Mouse (Mus musculus) forebrain, embryonic 13.5 days (tissue): ENCODE results near the gene Gapvd1. TPM values are rescaled to one million over a fixed set of nuclear protein-coding genes. Genes with fewer than 3 reads are reported as not detected.
A peak's percentile ranks its signal among the peaks of the same experiment; 100 is the strongest.

Source experiments
- ATAC-seq: fragments of 200-750 bp; cut with Nextera tagmentation; 2 replicates; pipeline ENCODE4 v1.8.0; 2017
- H3K27ac ChIP-seq: fragments of 300-500 bp; sonication (generic); 2 replicates; pipeline ENCODE4 v1.5.1; 2015; ENCODE audit warnings: inconsistent platforms, mild to moderate bottlenecking, moderate library complexity
- H3K27me3 ChIP-seq: fragments of 300-500 bp; sonication (generic); 2 replicates; pipeline ENCODE4 v1.6.1; 2015; ENCODE audit warnings: mild to moderate bottlenecking, inconsistent platforms
- H3K36me3 ChIP-seq: fragments of 300-500 bp; sonication (generic); 2 replicates; pipeline ENCODE4 v1.6.1; 2015; ENCODE audit warnings: mild to moderate bottlenecking, inconsistent platforms; ENCODE audit not compliant: poor library complexity, severe bottlenecking
- H3K4me1 ChIP-seq: fragments of 300-500 bp; sonication (generic); 2 replicates; pipeline ENCODE4 v1.6.1; 2015; ENCODE audit warnings: inconsistent platforms
- H3K4me2 ChIP-seq: fragments of 300-500 bp; sonication (generic); 2 replicates; pipeline ENCODE4 v1.6.1; 2015; ENCODE audit warnings: inconsistent platforms, mild to moderate bottlenecking, moderate library complexity
- H3K4me3 ChIP-seq: fragments of 300-500 bp; sonication (generic); 2 replicates; pipeline ENCODE4 v1.5.1; 2015; ENCODE audit warnings: mild to moderate bottlenecking, inconsistent platforms
- H3K9ac ChIP-seq: fragments of 300-500 bp; sonication (generic); 2 replicates; pipeline ENCODE4 v1.6.1; 2015; ENCODE audit warnings: mild to moderate bottlenecking, inconsistent platforms
- H3K9me3 ChIP-seq: fragments of 300-500 bp; sonication (generic); replicated peaks from 2 replicates; pipeline ENCODE4 v1.6.1; 2016; ENCODE audit warnings: inconsistent platforms
- WGBS: fragments of 180-500 bp; shearing (Covaris S2); methylation state at CpG from one replicate; pipeline ENCODE4 v1.1.7; 2015; 5-methylcytosine and 5-hydroxymethylcytosine counted together
- polyA plus RNA-seq: library from polyadenylated mRNA; unstranded; fragments of >200 nt; fragmentation: Nextera tagmentation; extraction: Ambion mirVana; gene quantifications from 2 replicates; pipeline ENCODE4 v1.2.1, GENCODE M21; 2015

Gene Gapvd1
- polyA plus RNA-seq, 1 experiment from 2014 or later, result 112 TPM

GRCm38 (mm10) chr2:34790282-34790681 lies 35.2 kb upstream of the Gapvd1 start:
- no peak overlapping the region for H3K4me2 ChIP-seq
- ATAC-seq, result no peak
- H3K36me3 ChIP-seq, result peaks cover 35% of the 10 kb centered on the region
- H3K4me3 ChIP-seq, result no peak overlapping the region
- H3K4me1 ChIP-seq, result no peaks in the 10 kb centered on the region
- H3K27me3 ChIP-seq, result no peaks in the 10 kb centered on the region
- H3K27ac ChIP-seq, result no peak overlapping the region
- no peaks in the 10 kb centered on the region for H3K9me3 ChIP-seq
- H3K9ac ChIP-seq, result no peak overlapping the region
- 91% methylated on average over 8 of the region's 8 CpGs for WGBS

GRCm38 (mm10) chr2:34784085-34784484 lies 29.1 kb upstream of the Gapvd1 start:
- H3K27ac ChIP-seq, result no peak overlapping the region
- whole genome bisulfite sequencing, result 76% methylated on average over 2 of the region's 2 CpGs
- H3K27me3 ChIP-seq, result no peaks in the 10 kb centered on the region
- no peak overlapping the region for H3K4me3 ChIP-seq
- H3K9ac ChIP-seq, result no peak overlapping the region
- ATAC-seq, result no peak
- peaks cover 63% of the 10 kb centered on the region for H3K36me3 ChIP-seq
- H3K4me1 ChIP-seq, result no peaks in the 10 kb centered on the region
- H3K4me2 ChIP-seq, result no peak overlapping the region
- H3K9me3 ChIP-seq, result no peaks in the 10 kb centered on the region

- no peak for ATAC-seq
- 92% methylated on average over 14 of the region's 14 CpGs for WGBS
These were observed 28.3 kb upstream of the Gapvd1 start for GRCm38 (mm10) chr2:34783064-34784020.

GRCm38 (mm10) chr2:34777237-34777868 lies 22.3 kb upstream of the Gapvd1 start:
- H3K9me3 ChIP-seq, result no peaks in the 10 kb centered on the region
- H3K9ac ChIP-seq, result no peak overlapping the region
- no peak overlapping the region for H3K27ac ChIP-seq
- H3K27me3 ChIP-seq, result no peaks in the 10 kb centered on the region
- no peak for ATAC-seq
- WGBS, result 63% methylated on average over 1 of the region's 1 CpGs
- H3K4me2 ChIP-seq, result peak overlapping the region; percentile 77; the same call in 1 of the 2 replicates
- H3K36me3 ChIP-seq, result peaks cover 83% of the 10 kb centered on the region
- H3K4me3 ChIP-seq, result peak overlapping the region; percentile 6; the same call in 1 of the 2 replicates
- peaks cover 56% of the 10 kb centered on the region for H3K4me1 ChIP-seq

More at GRCm38 (mm10) chr2:34783064-34784020, 28.3 kb upstream of the Gapvd1 start:
- H3K27ac ChIP-seq, result no peak overlapping the region
- H3K27me3 ChIP-seq, result no peaks in the 10 kb centered on the region
- no peak overlapping the region for H3K4me2 ChIP-seq
- H3K4me1 ChIP-seq, result no peaks in the 10 kb centered on the region
- no peak overlapping the region for H3K9ac ChIP-seq
- H3K4me3 ChIP-seq, result no peak overlapping the region
- peaks cover 67% of the 10 kb centered on the region for H3K36me3 ChIP-seq
- no peaks in the 10 kb centered on the region for H3K9me3 ChIP-seq

- Histone ChIP-seq H3K27ac (no peak overlapping the region), H3K4me2 (peak overlapping the region; percentile 77), H3K4me3 (0 out of 2 replicates have a peak overlapping the region, but pooled peaks have one; percentile 99), H3K27me3 (no peaks in the 10 kb centered on the region), H3K9ac (no peak overlapping the region), H3K4me1 (peaks cover 64% of the 10 kb centered on the region), H3K9me3 (no peaks in the 10 kb centered on the region), H3K36me3 (peaks cover 63% of the 10 kb centered on the region)
- no peak for ATAC-seq
- WGBS, result 93% methylated on average over 6 of the region's 6 CpGs
These were observed 19.5 kb upstream of the Gapvd1 start for GRCm38 (mm10) chr2:34774493-34774892.

GRCm38 (mm10) chr2:34773673-34774072 lies 18.6 kb upstream of the Gapvd1 start:
- no peak for ATAC-seq
- WGBS, result 95% methylated on average over 4 of the region's 4 CpGs

GRCm38 (mm10) chr2:34772252-34773235 lies 17.5 kb upstream of the Gapvd1 start:
- H3K36me3 ChIP-seq, result peaks cover 43% of the 10 kb centered on the region
- H3K4me3 ChIP-seq, result peak overlapping the region; percentile 99
- H3K4me1 ChIP-seq, result peaks cover 57% of the 10 kb centered on the region
- 5% methylated on average over 50 of the region's 50 CpGs for WGBS
- H3K27me3 ChIP-seq, result no peaks in the 10 kb centered on the region
- peak overlapping the region; percentile 81 for H3K27ac ChIP-seq
- no peaks in the 10 kb centered on the region for H3K9me3 ChIP-seq
- peak; percentile 44; the same call in 1 of the 2 replicates for ATAC-seq
- H3K9ac ChIP-seq, result peak overlapping the region; percentile 98
- H3K4me2 ChIP-seq, result peak overlapping the region; percentile 77

More at GRCm38 (mm10) chr2:34773673-34774072, 18.6 kb upstream of the Gapvd1 start:
- H3K4me3 ChIP-seq, result peak overlapping the region; percentile 99
- peak overlapping the region; percentile 77 for H3K4me2 ChIP-seq
- no peaks in the 10 kb centered on the region for H3K27me3 ChIP-seq
- H3K27ac ChIP-seq, result no peak overlapping the region
- H3K9me3 ChIP-seq, result no peaks in the 10 kb centered on the region
- H3K9ac ChIP-seq, result peak overlapping the region; percentile 7
- peaks cover 64% of the 10 kb centered on the region for H3K4me1 ChIP-seq
- H3K36me3 ChIP-seq, result peaks cover 55% of the 10 kb centered on the region

- Histone ChIP-seq H3K4me2 (peak within 1 kb of the TSS; percentile 77), H3K9me3 (no peaks in the 10 kb centered on the region), H3K36me3 (peaks cover 34% of the 10 kb centered on the region), H3K4me1 (peaks cover 47% of the 10 kb centered on the region), H3K9ac (peak within 1 kb of the TSS; percentile 98), H3K27ac (peak within 1 kb of the TSS; percentile 89), H3K4me3 (peak within 1 kb of the TSS; percentile 99), H3K27me3 (no peaks in the 10 kb centered on the region)
- under 1% methylated on average over 60 of the region's 60 CpGs for WGBS
- ATAC-seq, result peak; percentile 99
These were observed 16.6 kb upstream of the Gapvd1 start, which contains the start of gene Hspa5 for GRCm38 (mm10) chr2:34771368-34772226. Gene Hspa5 (plus strand): TSS chr2:34771970.

GRCm38 (mm10) chr2:34770951-34771350 lies 15.9 kb upstream of the Gapvd1 start:
- H3K4me2 ChIP-seq, result peak overlapping the region; percentile 75
- H3K9me3 ChIP-seq, result no peaks in the 10 kb centered on the region
- H3K4me1 ChIP-seq, result peaks cover 41% of the 10 kb centered on the region
- peak overlapping the region; percentile 99 for H3K4me3 ChIP-seq
- no peaks in the 10 kb centered on the region for H3K27me3 ChIP-seq
- H3K9ac ChIP-seq, result peak overlapping the region; percentile 93
- H3K36me3 ChIP-seq, result peaks cover 28% of the 10 kb centered on the region
- 1% methylated on average over 6 of the region's 6 CpGs for WGBS
- no peak for ATAC-seq
- peak overlapping the region; percentile 89 for H3K27ac ChIP-seq

- ATAC-seq, result no peak
- no peaks in the 10 kb centered on the region for H3K27me3 ChIP-seq
- H3K4me2 ChIP-seq, result peak overlapping the region; percentile 75
- H3K27ac ChIP-seq, result no peak overlapping the region
- peaks cover 32% of the 10 kb centered on the region for H3K4me1 ChIP-seq
- 95% methylated on average over 2 of the region's 2 CpGs for WGBS
- peaks cover 19% of the 10 kb centered on the region for H3K36me3 ChIP-seq
- no peak overlapping the region; the same call in 1 of the 2 replicates for H3K4me3 ChIP-seq
- no peaks in the 10 kb centered on the region for H3K9me3 ChIP-seq
- no peak overlapping the region for H3K9ac ChIP-seq
These were observed 15.0 kb upstream of the Gapvd1 start for GRCm38 (mm10) chr2:34770049-34770448.
